Mouse (Mus musculus): ENCODE data around the gene Catsperd. TPM values are rescaled to one million over a fixed set of nuclear protein-coding genes. Genes with fewer than 3 reads are reported as not detected.

Catsperd gene
- total and polyA plus RNA-seq, 3 experiments: 0.16 to 0.36 (median 0.21) TPM

- H3K4me3 ChIP-seq (replicated peaks in 1 of 3; ENCODE audit: low read depth in 2 of 3, low read length in 2 of 3, poor library complexity in 1 of 3): no peak overlapping the region
- no peak overlapping the region for H3K9ac ChIP-seq (ENCODE audit: insufficient read depth, low read depth)
- DNase-seq (ENCODE audit: extremely low read depth): no peak
- dilution Hi-C loops (cut with MboI; ENCODE audit: extremely low pct_ligation_motif_present, extremely low pct_unique_long_range_greater_than_20kb, low sequenced_read_pairs): no loop called here
- H3K27ac ChIP-seq (ENCODE audit: insufficient read depth, low read depth): no peak overlapping the region
- no peak for TF ChIP-seq ETS1 (conservative IDR thresholded peaks at IDR 0.05; ENCODE audit: low read depth, low read length)
- TF ChIP-seq POLR2A (IDR thresholded peaks at IDR 0.05; ENCODE audit: low read depth, low read length): no peak
- TF ChIP-seq CTCF (conservative IDR thresholded peaks at IDR 0.05 in 1 of 2, IDR thresholded peaks at IDR 0.05 in 1 of 2; ENCODE audit: low read depth in 2 of 2, low read length in 2 of 2): no peak
- TF ChIP-seq UBTF (IDR thresholded peaks at IDR 0.05; ENCODE audit: low read depth, low read length): no peak
- no peak for TF ChIP-seq KAT2A (IDR thresholded peaks at IDR 0.05; ENCODE audit: insufficient replicate concordance, low read length)
- no peak for TF ChIP-seq SMC3 (IDR thresholded peaks at IDR 0.05; ENCODE audit: low read depth, low read length)
- no peak for TF ChIP-seq MYC (IDR thresholded peaks at IDR 0.05; ENCODE audit: low read depth, low read length)
- no peak for TF ChIP-seq MAFK (IDR thresholded peaks at IDR 0.05; ENCODE audit: insufficient replicate concordance, low read length)
- no peak for TF ChIP-seq GABPA (IDR thresholded peaks at IDR 0.05; ENCODE audit: insufficient replicate concordance, low read depth, low read length)
- TF ChIP-seq RAD21 (IDR thresholded peaks at IDR 0.05; ENCODE audit: low read depth, low read length): no peak
- no peak for TF ChIP-seq RCOR1 (conservative IDR thresholded peaks at IDR 0.05; ENCODE audit: low read depth, low read length)
- no peak for TF ChIP-seq POLR2AphosphoS2 (IDR thresholded peaks at IDR 0.05; ENCODE audit: low read depth, low read length)
- no peak for TF ChIP-seq MEF2A (IDR thresholded peaks at IDR 0.05; ENCODE audit: borderline replicate concordance, low read depth, low read length)
- no peak for TF ChIP-seq CHD2 (IDR thresholded peaks at IDR 0.05; ENCODE audit: low read length)
- TF ChIP-seq NRF1 (IDR thresholded peaks at IDR 0.05; ENCODE audit: low read depth, low read length): no peak
- TF ChIP-seq NELFE (IDR thresholded peaks at IDR 0.05; ENCODE audit: low read depth, low read length): no peak
- no peak for TF ChIP-seq ELF1 (IDR thresholded peaks at IDR 0.05; ENCODE audit: low read depth, low read length)
- peaks cover 43 to 91% of the 10 kb centered on the region in 2 experiments for H3K4me1 ChIP-seq (ENCODE audit: control insufficient read depth in 1 of 2, insufficient read depth in 2 of 2)
- H3K9me3 ChIP-seq (replicated peaks; ENCODE audit: low read length): no peaks in the 10 kb centered on the region
- in situ Hi-C loops (cut with MboI; ENCODE audit: low pct_ligation_motif_present, low pct_unique_long_range_greater_than_20kb, low sequenced_read_pairs): loop anchor here (5.0 kb wide), 1 partner anchor 33 kb away; the partner anchor contains the start of genes Ndufa11 and Vmac
- H3K79me2 ChIP-seq (replicated peaks; ENCODE audit: control insufficient read depth, extremely low read depth, insufficient read depth, poor library complexity, severe bottlenecking): peaks cover 90% of the 10 kb centered on the region
- no peaks in the 10 kb centered on the region for H3K27me3 ChIP-seq (replicated peaks)
- H3K4me2 ChIP-seq (ENCODE audit: insufficient read depth, low read depth, poor library complexity, severe bottlenecking): no peak overlapping the region
- peaks cover 57 to 95% of the 10 kb centered on the region in 2 experiments for H3K36me3 ChIP-seq (replicated peaks in 1 of 2; ENCODE audit: control insufficient read depth in 1 of 2, insufficient read depth in 1 of 2, low read length in 1 of 2)
Measured at GRCm38 (mm10) chr17:56684649-56685048, 56.7 kb downstream of the Catsperd start.

- dilution Hi-C loops (cut with MboI; ENCODE audit: extremely low pct_ligation_motif_present, extremely low pct_unique_long_range_greater_than_20kb, low sequenced_read_pairs) (no loop called here), in situ Hi-C loops (cut with MboI; ENCODE audit: low pct_ligation_motif_present, low pct_unique_long_range_greater_than_20kb, low sequenced_read_pairs) (no loop called here)
- Histone ChIP-seq H3K4me3 (replicated peaks in 1 of 3; ENCODE audit: low read depth in 2 of 3, low read length in 2 of 3, poor library complexity in 1 of 3) (no peak overlapping the region), H3K27ac (ENCODE audit: insufficient read depth, low read depth) (no peak overlapping the region), H3K27me3 (replicated peaks) (no peaks in the 10 kb centered on the region), H3K9me3 (replicated peaks; ENCODE audit: low read length) (no peaks in the 10 kb centered on the region), H3K4me1 (ENCODE audit: control insufficient read depth in 1 of 2, insufficient read depth in 2 of 2) (peaks cover 35 to 73% of the 10 kb centered on the region in 2 experiments), H3K9ac (ENCODE audit: insufficient read depth, low read depth) (no peak overlapping the region), H3K36me3 (replicated peaks in 1 of 2; ENCODE audit: control insufficient read depth in 1 of 2, insufficient read depth in 1 of 2, low read length in 1 of 2) (peaks cover 52 to 93% of the 10 kb centered on the region in 2 experiments), H3K79me2 (replicated peaks; ENCODE audit: control insufficient read depth, extremely low read depth, insufficient read depth, poor library complexity, severe bottlenecking) (peaks cover 89% of the 10 kb centered on the region), H3K4me2 (ENCODE audit: insufficient read depth, low read depth, poor library complexity, severe bottlenecking) (no peak overlapping the region)
- no peak for DNase-seq (ENCODE audit: extremely low read depth)
- TF ChIP-seq MEF2A (IDR thresholded peaks at IDR 0.05; ENCODE audit: borderline replicate concordance, low read depth, low read length): 0 out of 2 replicates have a peak, but pooled peaks have one; percentile 25
- no peak for TF ChIP-seq ZMIZ1 (IDR thresholded peaks at IDR 0.05; ENCODE audit: low read depth, low read length)
Measured at GRCm38 (mm10) chr17:56686801-56687200, 58.9 kb downstream of the Catsperd start.
